Mouse (Mus musculus) limb, embryonic 15.5 days (tissue): ENCODE data around the gene Amz2. TPM values are rescaled to one million over a fixed set of nuclear protein-coding genes. Genes with fewer than 3 reads are reported as not detected.

Experiments used
- microRNA-seq: library from miRNA; unstranded; fragments of <30 nt; microRNA quantifications from one replicate; pipeline ENCODE4, GENCODE M21; 2016
- polyA plus RNA-seq: library from polyadenylated mRNA; unstranded; fragments of >200 nt; fragmentation: Nextera tagmentation; extraction: Ambion mirVana; gene quantifications from 2 replicates; pipeline ENCODE4 v1.2.1, GENCODE M21; 2015

The Amz2 gene
- polyA plus RNA-seq, 1 experiment from 2014 or later: 42.5 TPM

Small RNA genes within 50 kb of the gene (microRNA-seq; reads per million reads assigned to microRNA genes)
- not detected for gene Gm25540

Other genes with a start within 250 kb of the Amz2 start
- gene Rgs9, start 127.8 kb upstream of the Amz2 start, polyA plus RNA-seq: 3.3 and 3.4 TPM in 2 replicates
- 20.4 and 23.7 TPM in 2 replicates for gene Gna13, start 63.1 kb upstream of the Amz2 start, polyA plus RNA-seq
- not detected in 2 replicates for gene 9930022D16Rik, start 12.0 kb upstream of the Amz2 start, polyA plus RNA-seq
- gene Arsg, start 47.4 kb downstream of the Amz2 start, polyA plus RNA-seq: 3.5 and 4.8 TPM in 2 replicates
- gene Slc16a6, start 47.7 kb downstream of the Amz2 start, polyA plus RNA-seq: 6.6 and 7.0 TPM in 2 replicates
- gene Wipi1, start 186.0 kb downstream of the Amz2 start, polyA plus RNA-seq: 64.6 and 67.4 TPM in 2 replicates
- 309 and 355 TPM in 2 replicates for gene Prkar1a, start 223.5 kb downstream of the Amz2 start, polyA plus RNA-seq